ENCODE assay signal across 21 mouse cellular contexts in the genomic region with DNA sequence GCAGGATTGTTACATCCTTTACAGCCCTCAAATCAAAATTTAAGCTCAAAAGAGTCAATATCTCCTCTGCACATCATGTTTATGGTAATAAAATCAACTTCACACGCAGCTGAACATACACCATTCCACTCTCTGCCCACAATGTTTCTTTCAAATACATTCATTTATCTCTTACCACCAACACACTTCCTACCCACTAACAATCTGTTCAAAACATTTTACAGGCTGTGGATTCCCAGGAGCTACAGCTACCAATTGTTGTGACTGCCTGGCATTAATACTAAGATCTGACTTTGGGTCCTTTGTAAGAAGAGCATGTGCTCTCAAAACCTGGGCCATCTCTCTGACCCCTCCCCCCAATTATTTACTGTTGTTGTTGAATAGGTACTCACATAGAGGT.
DNase-seq lines count a peak whose midpoint lies in the region; ATAC-seq lines count a peak whose summit lies in the region.
"Had no signal": no experiment of that assay in that cellular context is flagged by ENCODE, and none has a peak within 500 bp of the region (broad histone marks: within the 10 kb centered on the region; RNA-seq: fewer than 3 reads in every experiment).

No protein-coding gene starts in this region.

- peak; percentile 4 for DNase-seq in layer of hippocampus, adult 11-12 months (ENCODE audit: low spot score)
- DNase-seq in layer of hippocampus, postnatal 36 days, result no peak
- DNase-seq in left cerebral cortex, adult 11 months (ENCODE audit: low spot score), result peak; percentile 2
- DNase-seq in left cerebral cortex, postnatal 4 days, result no peak
- peak; percentile 29 for DNase-seq in layer of hippocampus, adult 9-10 months (ENCODE audit: low spot score)
- peak; percentile 57 for DNase-seq in telencephalon, adult 2 months (ENCODE audit: low read depth, low spot score)
- DNase-seq: adrenal gland, adult 8-10 months; adrenal gland, postnatal 25 days; cerebellum, adult 18-20 months; cerebellum, adult 9-10 months; cerebellum, postnatal 14 days; gastrocnemius, adult 2 months; gastrocnemius, postnatal 14 days; heart, adult 18-20 months; heart, postnatal 10 days; heart, postnatal 36 days had no signal

- intact Hi-C loops in left cerebral cortex, postnatal 4 days (cut with DNase I), result no loop called here

- no peak for ATAC-seq in granulocyte monocyte progenitor cell, adult 5-6 weeks (replicated peaks; ENCODE audit: poor library complexity, severe bottlenecking)
- ATAC-seq: activated CD4-positive, CD25-positive, alpha-beta regulatory T cell, adult 4 months; forebrain, embryonic 13.5 days; forebrain, embryonic 16.5 days; hindbrain, embryonic 16.5 days had no signal

Comparison
In these comparisons a context has a peak if more than half of its experiments do, and no peak if none do; other contexts are left out.
1. DNase-seq: peak in layer of hippocampus, adult 11-12 months (single experiment), left cerebral cortex, adult 11 months (single experiment), layer of hippocampus, adult 9-10 months (single experiment) and telencephalon, adult 2 months (single experiment); none in layer of hippocampus, postnatal 36 days (0 of 2) and left cerebral cortex, postnatal 4 days (single experiment).